15 mouse cellular contexts compared by ENCODE assay signal in the genomic region with DNA sequence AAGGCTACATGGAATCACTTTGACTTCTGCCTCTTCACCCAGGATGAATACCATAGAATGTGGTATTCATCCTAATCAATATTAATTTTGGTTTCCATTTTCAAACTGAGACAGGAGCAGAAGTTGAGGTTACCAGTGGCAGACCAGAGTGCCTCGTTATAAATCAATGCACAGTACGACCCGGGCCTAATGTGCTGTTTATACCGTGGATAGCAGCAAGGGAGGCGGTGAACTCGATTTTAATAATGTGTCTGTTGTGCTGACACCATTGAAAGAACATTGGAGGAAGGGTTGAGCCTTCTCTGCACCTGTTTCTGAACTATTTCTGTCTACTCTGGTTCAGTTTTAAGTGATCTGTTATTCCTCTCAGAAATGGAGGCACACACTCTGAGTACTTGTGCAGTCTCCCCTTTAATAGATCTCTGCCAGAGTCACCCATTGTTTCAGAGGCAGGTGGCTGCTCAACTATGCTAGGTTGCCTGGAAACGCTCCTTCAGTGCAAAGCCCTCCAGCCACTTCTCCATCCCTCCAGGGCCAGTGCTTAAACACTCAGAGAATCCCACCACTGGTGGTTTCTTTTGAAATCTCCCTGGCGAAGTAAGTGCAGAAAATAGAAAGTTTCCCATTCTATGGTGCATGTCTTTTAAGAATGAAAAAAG.
A peak's percentile ranks its signal among the peaks of the same experiment; 100 is the strongest.
DNase-seq lines count a peak whose midpoint lies in the region; ATAC-seq lines count a peak whose summit lies in the region.
"Had no signal": no experiment of that assay in that cellular context is flagged by ENCODE, and none has a peak within 500 bp of the region (broad histone marks: within the 10 kb centered on the region; RNA-seq: fewer than 3 reads in every experiment).

No protein-coding gene starts in this region.

- H3K4me3 ChIP-seq in embryonic facial prominence, embryonic 10.5 days = no peak overlapping the region
- no peak overlapping the region for H3K4me3 ChIP-seq in hindbrain, embryonic 10.5 days
- no peak overlapping the region for H3K4me3 ChIP-seq in midbrain, embryonic 13.5 days (replicated peaks)
- H3K4me3 ChIP-seq: limb, embryonic 10.5 days; liver, embryonic 15.5 days had no signal

- no peak overlapping the region for H3K27ac ChIP-seq in embryonic facial prominence, embryonic 10.5 days (replicated peaks)
- H3K27ac ChIP-seq in hindbrain, embryonic 10.5 days = peak overlapping the region; percentile 5; the same call in 1 of the 2 replicates
- peak overlapping the region; percentile 56; the same call in 1 of the 2 replicates for H3K27ac ChIP-seq in midbrain, embryonic 13.5 days
- H3K27ac ChIP-seq: limb, embryonic 10.5 days; liver, embryonic 15.5 days had no signal

- H3K9ac ChIP-seq in midbrain, embryonic 13.5 days (replicated peaks) = no peak overlapping the region
- H3K9ac ChIP-seq: liver, embryonic 15.5 days had no signal

- H3K4me1 ChIP-seq in embryonic facial prominence, embryonic 10.5 days = 0 out of 2 replicates have a peak, but pooled peaks cover 3% of the 10 kb centered on the region
- peaks cover 9% of the 10 kb centered on the region for H3K4me1 ChIP-seq in hindbrain, embryonic 10.5 days (replicated peaks)
- peaks cover 6% of the 10 kb centered on the region; the same call in 1 of the 2 replicates for H3K4me1 ChIP-seq in midbrain, embryonic 13.5 days (replicated peaks)
- H3K4me1 ChIP-seq: limb, embryonic 10.5 days; liver, embryonic 15.5 days had no signal

- H3K36me3 ChIP-seq in embryonic facial prominence, embryonic 10.5 days (replicated peaks) = no peaks in the 10 kb centered on the region
- H3K36me3 ChIP-seq in hindbrain, embryonic 10.5 days = no peaks in the 10 kb centered on the region
- H3K36me3 ChIP-seq in midbrain, embryonic 13.5 days = no peaks in the 10 kb centered on the region
- H3K36me3 ChIP-seq: limb, embryonic 10.5 days; liver, embryonic 15.5 days had no signal

- no peaks in the 10 kb centered on the region for H3K9me3 ChIP-seq in embryonic facial prominence, embryonic 10.5 days
- H3K9me3 ChIP-seq in hindbrain, embryonic 10.5 days = no peaks in the 10 kb centered on the region
- H3K9me3 ChIP-seq in midbrain, embryonic 13.5 days = no peaks in the 10 kb centered on the region
- H3K9me3 ChIP-seq: limb, embryonic 10.5 days; liver, embryonic 15.5 days had no signal

- H3K27me3 ChIP-seq in embryonic facial prominence, embryonic 10.5 days (replicated peaks; ENCODE audit: low read depth, poor library complexity, severe bottlenecking) = no peaks in the 10 kb centered on the region
- H3K27me3 ChIP-seq in hindbrain, embryonic 10.5 days (ENCODE audit: insufficient read depth, poor library complexity, severe bottlenecking) = no peaks in the 10 kb centered on the region
- no peaks in the 10 kb centered on the region for H3K27me3 ChIP-seq in midbrain, embryonic 13.5 days
- H3K27me3 ChIP-seq: liver, embryonic 15.5 days had no signal

- peak; percentile 7 for DNase-seq in Muller cell, postnatal 12 days (ENCODE audit: inconsistent ontology term)
- peak; percentile 17 for DNase-seq in embryonic facial prominence, embryonic 10.5 days (ENCODE audit: low spot score)
- peak; percentile 30 for DNase-seq in hindbrain, embryonic 10.5 days (ENCODE audit: low spot score)
- DNase-seq in cerebellum, postnatal 36 days = no peak
- DNase-seq in thymus, postnatal 0 days (ENCODE audit: low spot score) = no peak
- DNase-seq in heart, adult 11 months = no peak
- no peak for DNase-seq in layer of hippocampus, adult 8-10 months (ENCODE audit: low spot score in 2 of 2)
- DNase-seq: cerebellum, postnatal 10 days; gastrocnemius, postnatal 25 days; kidney, postnatal 14 days; right cerebral cortex, postnatal 25 days; thymus, postnatal 25 days had no signal

- 72% methylated on average over 8 of the region's 8 CpGs for WGBS in embryonic facial prominence, embryonic 10.5 days
- WGBS in hindbrain, embryonic 10.5 days = 55% methylated on average over 8 of the region's 8 CpGs
- 23% methylated on average over 8 of the region's 8 CpGs for WGBS in midbrain, embryonic 13.5 days

- no peak overlapping the region for H3K4me2 ChIP-seq in midbrain, embryonic 13.5 days (replicated peaks)
- H3K4me2 ChIP-seq: liver, embryonic 15.5 days had no signal

- ATAC-seq in midbrain, embryonic 13.5 days = peak; percentile 92

Comparison
In these comparisons a context has a peak if more than half of its experiments do, and no peak if none do; other contexts are left out.
1. DNase-seq: peak in Muller cell, postnatal 12 days (single experiment), embryonic facial prominence, embryonic 10.5 days (single experiment) and hindbrain, embryonic 10.5 days (single experiment); none in cerebellum, postnatal 36 days (0 of 2), thymus, postnatal 0 days (single experiment), heart, adult 11 months (single experiment) and layer of hippocampus, adult 8-10 months (0 of 2).